Mouse (Mus musculus) small intestine, adult 2 months (tissue): ENCODE measurements at regions not wholly inside any gene's neighbourhood (a gene's known extent, or its start where the extent isn't known, plus 50 kb on each side); places are given as distances from the start of the nearest gene placed in this dataset.

Experiments
- CTCF ChIP-seq: fragments of 200-500 bp; IDR thresholded peaks from 2 replicates; pipeline ENCODE4 v1.5.1; 2012; ENCODE audit warnings: low read depth, mild to moderate bottlenecking, control low read depth, inconsistent platforms, low read length, moderate library complexity, mixed read lengths; ENCODE audit not compliant: insufficient replicate concordance, insufficient read length; ENCODE audit errors: extremely low read depth
- POLR2A ChIP-seq: fragments of 200-500 bp; IDR thresholded peaks from 2 replicates; pipeline ENCODE4 v1.6.1; 2012; ENCODE audit warnings: low read depth, mild to moderate bottlenecking, control low read depth, inconsistent platforms, low read length, moderate library complexity

- TF ChIP-seq POLR2A (no peak), CTCF (no peak)
Measured at GRCm38 (mm10) chr13:35283959-35284358, 257.1 kb upstream of the Eci2 start.
